Mouse (Mus musculus): ENCODE results near the gene Aldh3a1.
A peak's percentile ranks its signal among the peaks of the same experiment; 100 is the strongest.
"Not testable (repeated sequence)": the region's sequence is repeated elsewhere in the genome, so short reads cannot be mapped to it uniquely, and the experiment has no call there.

Aldh3a1 gene

DNA sequence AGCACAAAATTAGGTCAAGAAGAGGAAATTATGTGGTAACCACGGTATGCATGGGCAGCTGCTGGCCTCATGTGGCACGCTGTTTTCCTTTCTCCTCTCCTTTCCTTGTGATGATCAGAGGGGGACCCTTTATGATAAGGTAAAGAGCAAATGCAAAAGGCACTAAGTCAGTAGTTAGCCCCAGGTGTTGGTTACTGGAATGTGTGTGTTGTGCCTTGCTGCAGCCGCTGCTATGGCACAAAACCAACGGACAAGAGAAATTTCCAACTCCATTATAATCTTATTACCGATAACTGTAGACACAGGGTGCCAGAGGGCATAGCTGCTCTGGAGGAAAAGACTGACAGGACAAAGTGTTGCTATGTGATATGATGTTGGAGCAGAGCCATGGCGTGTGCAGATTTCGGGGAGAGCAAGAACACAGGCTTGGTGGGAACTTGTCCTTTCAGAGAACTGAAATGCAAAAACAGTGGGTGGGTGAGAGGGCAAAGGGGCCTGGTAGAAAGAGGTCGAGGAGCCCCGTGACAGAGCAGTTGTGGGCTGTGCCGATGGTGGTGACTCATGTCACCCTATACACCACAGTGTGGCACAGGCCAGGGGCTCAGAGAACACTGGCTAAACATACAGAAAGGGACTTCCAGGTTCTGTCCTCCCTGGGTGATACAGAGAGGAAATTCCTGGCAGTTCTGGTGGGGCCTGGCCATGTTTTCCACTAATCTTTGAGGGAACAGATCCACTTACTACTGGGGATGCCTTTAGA is at the start of gene Aldh3a1:
TSS of gene Aldh3a1 (plus strand) at position 51 of the 760 bp plus-strand sequence.
- no peak for DNase-seq

DNA sequence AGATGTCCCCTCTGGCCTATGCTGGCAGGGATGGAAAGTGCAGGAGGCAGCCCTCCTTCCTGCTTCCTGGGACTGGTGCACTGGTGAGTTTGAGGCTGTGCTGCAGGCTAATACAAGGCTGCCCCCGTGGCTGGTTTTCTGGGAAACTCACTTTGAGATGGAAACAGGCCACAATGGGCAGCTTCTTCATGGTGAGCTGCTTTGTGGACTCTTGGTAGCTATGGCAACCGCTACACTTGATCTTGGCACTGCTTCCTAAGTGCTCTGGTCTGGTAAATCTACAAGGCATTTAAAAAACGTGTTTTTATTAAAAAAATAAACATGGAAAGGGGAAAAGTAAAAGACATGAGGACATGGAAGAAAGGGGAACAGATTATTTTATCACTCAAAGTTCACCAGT is 49.2 kb upstream of the Aldh3a1 start:
- DNase-seq: no peak

DNA sequence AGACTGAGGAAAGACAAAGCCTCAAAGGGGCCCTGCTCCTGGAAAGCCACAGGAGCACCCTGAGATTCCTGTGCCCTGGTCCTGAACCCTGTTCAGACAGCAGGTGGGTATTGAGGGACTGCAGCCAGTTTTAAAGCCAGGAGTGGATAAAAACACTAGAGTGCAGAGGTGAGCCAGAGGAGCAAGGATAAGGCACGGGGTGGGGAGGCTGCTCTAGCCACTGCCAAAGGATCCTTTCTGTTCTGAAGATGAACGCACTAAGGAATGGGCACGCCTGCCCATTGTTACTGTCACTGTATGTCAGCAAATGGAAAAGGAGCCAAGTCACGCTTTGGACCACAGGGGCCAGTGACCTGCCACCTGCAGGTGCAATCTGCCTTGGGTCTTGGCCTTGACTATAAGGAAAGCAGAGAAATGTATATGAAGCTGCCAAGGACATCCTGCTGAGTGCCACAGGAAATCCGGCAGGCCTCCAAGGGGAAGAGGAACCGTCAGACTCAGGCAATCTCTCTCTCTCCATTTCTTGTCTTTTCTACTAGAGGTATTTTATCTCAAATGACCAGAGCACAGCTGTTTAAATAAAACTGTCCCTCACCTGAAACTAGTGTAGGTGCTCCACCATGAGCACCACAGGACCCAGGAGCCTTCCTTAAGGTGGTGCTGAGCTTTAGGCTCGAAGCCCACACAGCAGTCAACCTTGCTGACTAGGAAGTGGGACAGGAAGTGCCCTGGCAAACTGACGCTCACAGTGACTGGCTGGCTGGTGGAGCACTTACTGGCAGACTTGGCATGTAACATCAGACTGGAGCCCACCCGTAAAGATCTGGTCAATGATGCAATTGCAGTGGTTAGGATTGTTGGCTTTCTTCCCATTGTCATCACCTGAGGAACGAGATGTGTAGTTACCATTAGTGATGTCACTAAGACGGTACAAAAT is 47.3 kb upstream of the Aldh3a1 start:
- no peak for DNase-seq

DNA sequence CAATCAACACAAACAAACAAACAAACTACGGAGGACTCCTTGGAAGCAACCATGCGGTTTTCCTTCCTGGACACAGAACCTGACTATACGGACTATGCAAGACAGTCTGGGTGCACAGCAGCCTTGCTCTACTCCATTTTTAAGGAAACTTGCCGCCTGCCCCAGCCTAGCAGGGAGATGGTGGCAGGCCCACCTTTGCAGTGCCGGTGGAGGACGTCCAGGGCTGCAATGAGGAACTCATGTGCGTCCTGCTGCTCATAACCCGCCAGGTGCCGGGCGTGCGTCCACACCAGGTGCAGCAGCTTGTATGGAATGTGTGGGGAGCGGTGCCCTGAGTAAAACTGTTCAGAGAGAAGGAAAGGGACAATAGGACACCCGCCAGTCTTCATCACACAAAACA is 46.2 kb upstream of the Aldh3a1 start:
- no peak for DNase-seq

DNA sequence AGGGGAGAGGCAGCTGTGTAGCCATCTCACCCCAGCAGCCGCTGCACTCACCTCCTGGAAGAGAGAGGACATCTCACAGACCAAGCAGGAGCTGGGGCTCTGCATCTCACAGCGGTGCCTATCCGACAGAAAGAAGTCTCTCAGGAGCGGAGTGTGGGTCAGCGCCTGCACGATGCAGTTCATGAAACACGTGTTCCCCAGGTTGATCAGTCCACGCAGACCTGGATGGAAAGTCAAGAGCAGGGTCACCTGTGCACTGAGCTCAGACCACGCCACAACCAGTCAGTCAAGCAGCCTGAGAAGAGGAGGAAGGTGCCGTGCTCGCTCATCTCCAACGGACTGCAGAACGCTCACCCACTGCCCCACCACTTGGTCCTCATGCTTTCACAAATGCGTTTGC is 44.6 kb upstream of the Aldh3a1 start:
- no peak for DNase-seq

DNA sequence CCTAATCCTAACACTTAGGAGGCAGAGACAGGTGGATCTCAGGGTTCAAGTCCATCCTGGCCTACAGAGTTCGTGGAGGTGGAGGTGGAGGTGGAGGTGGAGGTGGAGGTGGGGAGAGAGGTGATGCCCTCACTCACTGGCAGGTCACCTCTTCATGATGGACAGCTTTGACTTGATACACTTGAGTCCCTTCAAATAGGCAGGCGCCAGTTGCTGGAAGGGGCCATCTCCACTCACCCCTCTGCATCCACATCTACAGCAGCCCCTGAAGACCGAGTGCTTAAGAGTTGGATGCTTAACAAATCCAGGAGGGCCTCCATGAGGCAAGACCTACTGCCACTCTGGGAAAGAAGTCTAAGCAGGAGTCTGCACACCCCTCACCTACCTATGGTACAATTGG is 44.0 kb upstream of the Aldh3a1 start:
- DNase-seq: no peak

DNA sequence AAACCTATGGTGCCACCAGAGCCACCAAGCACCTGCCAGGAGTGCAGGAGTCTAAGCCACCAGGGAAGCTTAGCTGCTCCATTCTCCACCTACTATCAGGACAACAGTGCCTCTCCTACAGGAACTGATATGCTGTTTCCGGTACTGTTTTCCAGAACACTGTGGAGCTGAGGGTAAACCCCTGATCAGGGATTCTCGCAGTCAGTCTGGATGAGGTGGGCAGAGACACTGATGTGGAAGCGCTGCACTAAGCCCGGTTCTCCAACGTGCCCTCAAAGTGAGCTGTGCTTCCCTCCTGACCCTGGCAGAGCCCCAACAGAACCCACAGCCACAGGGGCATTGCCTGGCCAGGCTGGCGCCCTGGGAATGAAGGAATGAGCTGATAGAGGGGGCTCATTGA is 43.0 kb upstream of the Aldh3a1 start:
- DNase-seq: no peak

DNA sequence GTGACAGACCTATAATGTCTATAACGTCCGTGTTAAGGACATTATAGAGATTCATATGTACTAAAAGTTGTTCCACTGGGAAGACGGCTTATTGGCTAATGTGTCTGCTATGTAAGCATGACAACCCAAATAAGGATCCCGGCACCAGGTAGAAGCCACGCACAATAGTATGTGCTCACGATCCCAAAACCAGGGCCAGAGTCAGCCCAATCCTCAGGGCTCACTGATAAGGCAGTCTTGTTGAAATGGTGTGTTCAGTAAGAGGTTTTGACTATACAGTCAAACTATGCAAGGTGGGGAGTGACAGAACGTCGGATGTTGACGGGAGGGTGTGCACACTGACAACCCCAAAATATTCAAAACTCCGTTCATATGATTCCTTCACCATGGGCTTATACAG is 42.5 kb upstream of the Aldh3a1 start:
- no peak for DNase-seq

DNA sequence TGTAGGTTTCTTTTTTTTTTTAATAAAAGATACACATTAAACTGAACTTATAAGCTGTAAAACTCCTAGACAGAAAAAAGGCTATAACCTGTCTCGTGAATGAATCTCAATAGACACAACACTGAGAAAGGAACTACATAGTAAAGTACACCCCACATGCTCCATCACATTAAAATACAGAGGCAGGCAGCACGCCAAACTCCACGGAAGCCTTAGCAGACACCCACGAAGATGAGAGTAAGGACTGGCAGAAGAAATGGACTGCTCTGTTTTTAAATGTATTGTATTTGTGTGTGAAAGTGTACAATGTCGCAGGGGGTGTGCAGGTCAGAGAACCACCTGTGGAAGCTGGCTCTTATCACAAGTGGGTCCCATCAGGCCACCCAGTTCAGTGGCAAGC is 37.2 kb upstream of the Aldh3a1 start:
- DNase-seq: no peak

DNA sequence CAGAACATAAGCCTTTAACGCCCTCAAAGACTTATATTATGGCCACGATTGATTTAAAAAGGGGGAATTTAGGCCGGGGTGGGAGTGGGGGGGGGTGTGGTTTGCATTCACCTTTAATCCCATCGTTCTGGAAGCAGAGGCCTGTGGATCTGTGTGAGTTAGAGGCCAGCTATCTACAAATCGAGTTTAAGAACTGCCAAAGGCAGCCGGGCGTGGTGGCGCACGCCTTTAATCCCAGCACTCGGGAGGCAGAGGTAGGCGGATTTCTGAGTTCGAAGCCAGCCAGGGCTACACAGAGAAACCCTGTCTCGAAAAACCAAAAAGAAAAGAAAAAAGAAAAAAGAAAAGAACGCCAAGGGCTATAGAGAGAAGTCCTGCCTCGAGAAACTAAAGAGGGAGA is 33.9 kb upstream of the Aldh3a1 start:
- DNase-seq: not testable (repeated sequence)

DNA sequence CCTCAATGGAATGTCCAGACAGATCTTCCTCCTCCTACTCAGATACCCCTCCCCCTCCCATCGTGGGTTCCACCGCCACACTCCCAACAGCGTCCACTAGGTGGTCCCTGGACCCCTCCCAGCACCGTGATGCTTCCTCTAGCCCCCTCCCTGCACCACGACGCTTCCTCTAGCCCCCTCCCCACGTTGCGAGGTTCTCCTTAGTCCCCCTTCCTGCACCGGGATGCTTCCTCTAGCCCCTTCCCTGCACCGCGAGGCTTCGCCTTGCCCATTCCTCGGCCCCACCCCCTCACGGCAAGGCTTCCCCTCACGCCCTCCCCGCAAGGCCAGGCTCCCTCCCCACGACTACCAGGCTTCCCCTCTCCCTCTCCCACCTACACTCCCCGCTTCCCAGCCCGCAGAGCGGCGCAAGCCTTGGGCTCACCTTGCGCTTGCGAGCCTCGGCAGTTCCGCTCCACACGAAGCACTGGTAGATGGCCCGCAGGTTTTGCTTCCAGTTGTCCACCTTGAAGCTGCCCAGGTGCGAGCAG is 33.0 kb upstream of the Aldh3a1 start:
- DNase-seq: peak; percentile 62 to 73

DNA sequence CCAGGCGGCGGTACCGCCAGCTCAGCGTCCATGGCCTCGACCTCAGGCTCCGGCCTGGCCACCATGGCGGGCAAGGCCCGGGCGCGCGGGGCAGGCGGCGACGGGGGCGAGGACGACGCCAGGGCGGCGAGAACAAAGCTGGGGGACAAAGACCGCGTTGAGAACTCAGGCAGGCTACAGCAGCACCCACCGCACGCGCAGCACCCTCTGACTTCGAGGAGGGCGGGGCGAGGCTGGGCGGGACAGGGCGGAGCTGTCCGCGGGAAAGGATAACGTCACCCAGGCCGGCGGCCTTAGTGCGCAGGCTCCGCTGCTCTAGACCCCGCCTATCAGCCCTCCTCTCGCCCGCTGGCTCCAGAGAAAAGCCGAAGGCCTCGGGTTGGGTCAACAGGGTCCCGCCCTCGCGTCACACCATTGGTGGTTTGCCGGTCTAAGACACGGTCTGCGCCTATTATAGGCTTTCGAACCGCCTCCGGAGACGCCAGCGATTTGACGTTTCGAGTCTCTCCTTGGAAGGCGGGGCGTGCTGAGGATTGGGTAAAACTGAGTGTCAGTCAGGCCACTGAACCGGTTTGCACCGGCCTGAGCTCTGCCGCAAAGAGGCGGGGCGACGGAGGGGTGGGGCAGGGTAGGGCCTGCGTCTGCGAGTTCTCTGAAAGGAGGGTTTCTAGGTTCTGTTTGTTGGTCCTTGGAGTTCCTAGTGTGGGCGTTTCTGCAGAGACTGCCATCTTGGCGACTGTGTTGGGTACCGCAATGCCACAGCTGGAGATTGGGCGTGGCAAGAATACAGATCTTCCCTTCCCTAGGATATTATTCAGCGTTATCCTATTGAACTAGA is 32.3 kb upstream of the Aldh3a1 start, which contains the start of gene Usp22:
TSS of gene Usp22 (minus strand) at position 235 of the 838 bp plus-strand sequence.
- peak; percentile 100 for DNase-seq

DNA sequence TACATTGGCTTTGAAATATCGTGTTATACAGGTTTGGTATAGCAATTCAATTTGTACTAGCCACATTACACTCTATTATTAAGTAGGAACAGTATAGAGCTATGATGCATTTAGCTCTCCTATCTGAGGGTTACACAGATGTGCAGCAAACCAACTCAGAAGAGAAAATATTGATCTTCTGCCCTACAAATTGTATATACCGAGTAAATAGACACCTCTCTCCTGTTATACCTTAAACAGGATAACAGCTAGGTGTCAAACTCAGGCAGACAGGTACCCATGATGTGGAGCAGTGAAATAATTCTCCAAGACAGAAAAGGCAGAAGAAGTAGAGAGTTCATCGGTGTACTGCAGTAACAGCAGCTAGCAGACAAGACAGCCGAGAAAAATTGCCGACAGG is 31.6 kb upstream of the Aldh3a1 start:
- no peak for DNase-seq

DNA sequence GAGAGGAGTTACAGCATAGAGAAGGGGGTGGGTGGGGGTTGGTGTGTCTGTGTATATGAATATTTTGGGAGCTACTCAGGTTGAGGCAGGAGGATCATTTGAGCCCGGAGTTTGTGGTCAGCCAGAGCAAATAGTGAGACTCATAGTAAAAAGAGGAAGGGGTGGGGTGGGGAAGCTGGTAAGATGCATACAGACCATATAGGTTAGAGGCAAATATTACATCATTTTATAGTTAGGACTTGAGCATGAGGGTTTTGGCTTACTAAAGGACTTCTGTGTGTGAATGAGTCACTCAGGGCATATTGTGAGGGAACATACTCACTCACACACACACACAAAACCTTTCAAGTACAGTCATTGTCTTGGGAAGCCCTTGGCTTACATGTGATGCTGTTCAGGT is 31.0 kb upstream of the Aldh3a1 start:
- DNase-seq: no peak

DNA sequence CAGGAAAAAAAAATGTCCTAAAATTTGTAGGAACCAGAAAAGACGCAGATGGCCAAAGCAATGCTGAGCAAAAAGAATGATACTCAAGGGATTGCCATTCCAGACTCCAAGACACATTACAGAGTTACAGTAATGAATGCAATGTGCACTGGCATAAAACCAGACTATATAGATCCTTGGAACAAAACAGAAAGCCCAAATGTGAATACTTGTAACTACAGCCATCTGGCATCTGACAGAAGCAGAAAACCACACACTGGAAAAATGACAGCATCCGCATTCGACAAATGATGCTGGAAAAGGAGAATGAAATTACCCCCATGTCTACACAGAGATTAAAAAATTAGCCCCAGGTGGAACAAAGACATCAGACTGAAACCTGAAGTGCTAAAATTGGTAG is 27.0 kb upstream of the Aldh3a1 start:
- DNase-seq: no peak

DNA sequence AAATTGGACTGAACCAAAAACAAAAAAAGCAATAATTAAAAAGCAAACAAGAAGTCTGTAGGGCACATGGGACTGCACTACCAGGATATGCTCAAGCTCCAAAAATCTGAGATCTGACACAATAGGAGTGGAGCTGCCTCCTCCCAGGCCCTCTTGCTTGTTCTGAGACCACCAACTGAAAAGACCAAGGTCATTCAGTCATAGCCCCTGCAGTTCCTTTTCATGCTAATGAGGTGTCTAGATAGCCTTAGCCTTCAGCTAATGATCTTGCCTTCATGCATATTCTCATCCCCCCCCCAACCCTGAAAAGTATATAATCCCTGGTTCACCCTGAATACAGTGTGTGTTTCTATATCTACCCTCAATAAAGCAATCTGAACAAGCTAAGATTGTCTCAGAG is 25.7 kb upstream of the Aldh3a1 start:
- DNase-seq: no peak

DNA sequence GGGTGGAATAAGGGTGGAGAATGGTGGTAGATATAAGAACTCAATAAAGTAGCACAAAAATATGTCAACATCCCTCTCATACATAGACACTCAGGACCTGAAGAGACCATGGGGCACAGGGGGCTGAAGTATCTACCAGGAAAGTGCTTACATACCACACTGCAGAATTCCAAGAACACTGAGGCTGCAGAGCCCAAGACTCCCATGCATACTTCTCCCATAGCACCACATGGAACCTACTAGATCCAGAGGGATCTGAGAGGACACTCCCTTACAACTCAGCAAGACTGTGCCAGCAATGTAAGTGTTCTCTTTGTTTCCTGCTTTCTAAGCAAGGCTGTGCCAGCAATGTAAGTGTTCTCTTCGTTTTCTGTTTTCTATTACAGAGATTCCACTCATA is 23.5 kb upstream of the Aldh3a1 start:
- no peak for DNase-seq

DNA sequence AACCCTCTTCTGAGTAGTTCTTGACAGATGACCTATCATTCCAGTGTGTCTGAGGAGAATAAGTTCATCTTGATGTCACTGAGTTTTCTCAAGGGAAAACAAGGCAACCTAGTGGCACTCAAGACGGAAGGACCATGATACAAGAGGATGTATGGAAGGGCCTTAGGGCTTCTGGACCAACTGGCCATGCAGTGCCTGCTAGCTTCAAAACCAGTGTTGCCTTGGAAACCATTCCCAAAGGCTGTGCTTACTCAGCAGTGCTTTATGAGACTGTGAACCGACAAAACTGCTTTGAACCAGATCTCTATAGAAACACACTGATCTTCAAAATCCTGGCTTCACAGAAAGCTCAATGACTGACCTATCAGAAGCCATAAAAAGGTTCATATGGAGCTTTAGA is 16.6 kb upstream of the Aldh3a1 start:
- DNase-seq: no peak

DNA sequence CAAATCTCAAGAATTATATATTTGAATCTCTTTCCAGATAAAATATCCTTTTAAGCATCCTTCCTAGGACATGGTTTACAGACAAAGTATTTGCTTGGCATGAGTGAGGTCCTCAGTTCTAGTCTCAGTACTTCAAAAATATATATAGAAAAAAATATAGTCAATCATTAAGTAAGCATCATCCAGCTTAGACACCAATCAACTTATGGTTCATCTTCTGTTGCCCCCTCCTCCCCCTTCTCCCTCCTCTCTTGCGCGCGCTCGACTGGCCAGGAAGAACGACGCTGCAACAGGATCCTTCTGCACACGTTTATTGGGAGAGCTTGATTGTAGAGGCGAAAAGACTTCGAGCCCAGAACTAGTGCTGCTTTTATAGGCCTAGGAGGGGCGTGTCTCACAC is 15.2 kb upstream of the Aldh3a1 start:
- not testable (repeated sequence) for DNase-seq

DNA sequence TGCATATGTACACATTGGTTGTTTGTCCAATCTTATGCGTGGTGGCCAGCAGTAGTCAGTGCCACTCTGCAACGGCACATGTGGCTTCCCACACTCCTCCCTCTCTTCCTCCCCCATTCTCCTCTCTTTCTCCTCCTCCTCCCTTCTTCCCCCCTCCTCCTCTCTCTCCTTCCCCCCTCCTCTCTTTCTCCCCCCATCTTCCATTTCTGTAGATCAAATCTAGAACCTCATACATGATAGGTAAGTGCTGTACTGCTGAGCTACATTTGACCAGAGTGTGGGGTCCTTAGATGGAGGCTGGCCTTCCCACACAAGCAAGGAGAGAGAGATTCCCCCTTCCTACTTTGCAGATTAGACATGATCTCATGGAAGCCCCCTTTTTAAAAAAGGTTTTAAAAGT is 14.6 kb upstream of the Aldh3a1 start:
- DNase-seq: no peak

DNA sequence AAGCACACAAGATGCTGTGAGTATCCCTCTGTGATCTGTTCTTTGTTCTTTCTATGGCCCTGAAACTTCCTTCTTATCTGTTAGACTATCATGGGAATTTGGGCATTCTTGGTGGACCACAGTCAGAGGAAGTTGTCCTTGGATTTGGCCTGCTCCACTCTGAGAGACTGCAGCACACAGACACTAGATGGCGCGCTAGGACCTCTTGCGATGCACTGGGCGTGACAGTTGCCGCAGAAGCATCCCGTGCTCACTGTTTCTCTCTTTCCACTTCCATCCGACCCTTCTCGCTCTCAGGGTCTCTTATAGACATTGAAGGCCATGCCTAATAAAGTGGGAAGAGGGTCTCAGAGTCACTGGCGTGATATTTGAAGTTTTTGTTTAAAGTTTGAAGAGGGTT is 13.9 kb upstream of the Aldh3a1 start:
- peak; percentile 33 to 38 for DNase-seq

DNA sequence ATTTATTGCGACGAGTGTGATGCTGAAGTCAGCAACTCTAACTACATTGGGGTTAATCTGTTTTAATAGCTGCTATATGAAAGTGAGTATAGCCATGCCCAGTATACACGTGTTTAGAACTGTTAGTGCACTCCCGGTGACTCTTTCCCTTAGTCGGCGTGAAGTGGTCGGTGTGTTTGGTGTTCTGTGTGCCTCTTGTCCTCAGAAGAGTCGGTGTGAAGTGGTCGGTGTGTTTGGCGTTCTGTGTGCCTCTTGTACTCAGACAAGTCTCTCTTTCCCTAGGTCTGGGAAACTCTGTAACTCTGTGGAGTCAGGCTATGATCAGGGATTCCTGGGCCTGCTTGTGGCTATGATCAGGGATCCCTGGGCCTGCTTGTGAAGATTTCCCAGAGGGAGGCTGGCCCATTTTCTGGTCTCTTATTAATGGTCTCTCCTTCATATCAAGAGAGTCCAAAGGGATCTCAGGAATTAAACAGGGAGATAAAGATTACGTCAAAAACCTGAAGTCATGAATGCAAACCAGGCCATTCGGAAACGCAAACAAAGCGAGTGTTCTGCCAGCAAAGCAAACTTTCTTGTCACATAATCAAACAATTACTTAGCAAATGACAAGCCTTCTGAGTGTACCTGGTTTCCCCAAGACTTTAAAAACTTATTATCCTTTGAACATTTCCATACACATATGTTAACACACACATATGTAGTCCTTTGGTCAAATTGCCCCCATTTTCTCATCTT is 10.6 kb upstream of the Aldh3a1 start:
- DNase-seq: no peak

Measured in thymus, adult 18-20 months (tissue).